Mouse (Mus musculus): ENCODE results near the gene Gipc2. TPM values are rescaled to one million over a fixed set of nuclear protein-coding genes. Genes with fewer than 3 reads are reported as not detected.

The Gipc2 gene
- polyA plus RNA-seq, 1 experiment from 2014 or later: 3.1 TPM

- Histone ChIP-seq H3K9ac (ENCODE audit: low read length) (no peak overlapping the region), H3K9me3 (replicated peaks; ENCODE audit: control insufficient read depth, low read length) (no peaks in the 10 kb centered on the region), H3K27ac (ENCODE audit: low read depth, low read length) (no peak overlapping the region), H3K27me3 (replicated peaks; ENCODE audit: control insufficient read depth, insufficient read depth, low read length) (0 out of 2 replicates have a peak, but pooled peaks cover 6% of the 10 kb centered on the region), H3K4me1 (ENCODE audit: control insufficient read depth, insufficient read depth, low read length) (no peaks in the 10 kb centered on the region), H3K4me3 (ENCODE audit: low read depth, low read length) (no peak overlapping the region), H3K36me3 (ENCODE audit: control insufficient read depth, insufficient read depth, low read length) (no peaks in the 10 kb centered on the region), H3K4me2 (ENCODE audit: low read length) (no peak overlapping the region)
- 93% methylated on average over 7 of the region's 7 CpGs for WGBS
- no peak for DNase-seq (ENCODE audit: low spot score)
- ATAC-seq: no peak
Measured at GRCm38 (mm10) chr3:152101459-152101858, 64.6 kb downstream of the Gipc2 start.

- Histone ChIP-seq H3K4me1 (ENCODE audit: control insufficient read depth, insufficient read depth, low read length) (no peaks in the 10 kb centered on the region), H3K36me3 (ENCODE audit: control insufficient read depth, insufficient read depth, low read length) (no peaks in the 10 kb centered on the region), H3K4me2 (ENCODE audit: low read length) (peak overlapping the region; percentile 41), H3K9me3 (replicated peaks; ENCODE audit: control insufficient read depth, low read length) (no peaks in the 10 kb centered on the region), H3K27ac (ENCODE audit: low read depth, low read length) (no peak overlapping the region), H3K27me3 (replicated peaks; ENCODE audit: control insufficient read depth, insufficient read depth, low read length) (0 out of 2 replicates have a peak, but pooled peaks cover 6% of the 10 kb centered on the region), H3K4me3 (ENCODE audit: low read depth, low read length) (no peak overlapping the region), H3K9ac (ENCODE audit: low read length) (no peak overlapping the region)
- peak; percentile 73 for DNase-seq (ENCODE audit: low spot score)
- ATAC-seq: peak; percentile 79
- 45% methylated on average over 11 of the region's 11 CpGs for WGBS
Measured at GRCm38 (mm10) chr3:152100119-152100818, 65.8 kb downstream of the Gipc2 start.

DNA sequence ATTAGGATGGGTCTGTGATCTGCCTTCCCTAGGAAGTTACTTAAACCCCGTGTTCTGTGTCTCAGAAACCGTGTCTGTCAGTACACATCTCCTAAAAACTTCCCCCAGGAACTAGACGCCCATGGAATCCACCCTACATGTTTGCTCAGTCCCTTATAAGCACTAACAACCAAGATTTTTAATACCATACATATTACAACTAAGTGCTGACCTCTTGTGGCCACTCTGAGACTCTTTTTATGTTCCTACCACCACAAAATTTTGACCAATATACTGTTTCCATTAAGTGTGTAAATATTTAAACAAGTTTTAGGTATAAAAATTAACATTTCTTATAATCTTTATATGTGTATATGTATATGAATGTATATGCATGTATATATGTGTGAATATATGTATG is 71.0 kb downstream of the Gipc2 start:
- Histone ChIP-seq H3K9me3 (replicated peaks; ENCODE audit: control insufficient read depth, low read length) (no peaks in the 10 kb centered on the region), H3K27me3 (replicated peaks; ENCODE audit: control insufficient read depth, insufficient read depth, low read length) (no peaks in the 10 kb centered on the region), H3K27ac (ENCODE audit: low read depth, low read length) (no peak overlapping the region), H3K4me1 (ENCODE audit: control insufficient read depth, insufficient read depth, low read length) (no peaks in the 10 kb centered on the region), H3K4me3 (ENCODE audit: low read depth, low read length) (no peak overlapping the region), H3K4me2 (ENCODE audit: low read length) (no peak overlapping the region), H3K36me3 (ENCODE audit: control insufficient read depth, insufficient read depth, low read length) (no peaks in the 10 kb centered on the region), H3K9ac (ENCODE audit: low read length) (no peak overlapping the region)
- WGBS: 9% methylated on average over 3 of the region's 3 CpGs
- DNase-seq (ENCODE audit: low spot score) (peak; percentile 68), ATAC-seq (peak; percentile 31; the same call in 1 of the 2 replicates)

GRCm38 (mm10) chr3:152092385-152093057 is 73.5 kb downstream of the Gipc2 start:
- DNase-seq (ENCODE audit: low spot score) (peak; percentile 58), ATAC-seq (no peak)
- Histone ChIP-seq H3K4me1 (ENCODE audit: control insufficient read depth, insufficient read depth, low read length) (no peaks in the 10 kb centered on the region), H3K36me3 (ENCODE audit: control insufficient read depth, insufficient read depth, low read length) (no peaks in the 10 kb centered on the region), H3K9ac (ENCODE audit: low read length) (peak overlapping the region; percentile 47), H3K4me3 (ENCODE audit: low read depth, low read length) (peak overlapping the region; percentile 30), H3K4me2 (ENCODE audit: low read length) (peak overlapping the region; percentile 46), H3K27ac (ENCODE audit: low read depth, low read length) (no peak overlapping the region), H3K27me3 (replicated peaks; ENCODE audit: control insufficient read depth, insufficient read depth, low read length) (no peaks in the 10 kb centered on the region), H3K9me3 (replicated peaks; ENCODE audit: control insufficient read depth, low read length) (no peaks in the 10 kb centered on the region)
- WGBS: 49% methylated on average over 34 of the region's 34 CpGs

DNA sequence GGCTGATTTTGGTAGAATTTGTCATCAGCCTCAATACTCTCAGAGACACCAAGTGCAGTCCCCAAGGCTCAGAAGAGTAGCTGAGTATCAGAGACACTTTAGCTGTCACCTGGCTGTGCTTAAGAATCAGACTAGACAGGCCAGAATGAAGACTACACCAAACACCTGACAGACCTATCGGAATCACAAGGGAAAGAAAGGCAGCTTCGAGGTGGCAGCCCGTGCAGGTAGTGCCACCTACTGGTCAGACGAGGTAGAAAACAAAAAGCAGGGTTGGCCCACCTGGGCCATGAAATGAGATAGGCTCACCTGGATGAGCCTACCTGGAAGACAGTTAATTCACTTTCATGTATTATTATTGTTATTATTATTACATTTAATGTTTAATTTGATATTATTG is 76.9 kb downstream of the Gipc2 start:
- ATAC-seq (0 out of 2 replicates have a peak, but pooled peaks have one; percentile 54), DNase-seq (ENCODE audit: low spot score) (peak; percentile 57)
- H3K27me3 ChIP-seq (replicated peaks; ENCODE audit: control insufficient read depth, insufficient read depth, low read length): no peaks in the 10 kb centered on the region
- H3K4me1 ChIP-seq (ENCODE audit: control insufficient read depth, insufficient read depth, low read length): no peaks in the 10 kb centered on the region
- 1% methylated on average over 4 of the region's 4 CpGs for WGBS
- no peak overlapping the region for H3K9ac ChIP-seq (ENCODE audit: low read length)
- H3K27ac ChIP-seq (ENCODE audit: low read depth, low read length): no peak overlapping the region
- H3K36me3 ChIP-seq (ENCODE audit: control insufficient read depth, insufficient read depth, low read length): no peaks in the 10 kb centered on the region
- H3K4me3 ChIP-seq (ENCODE audit: low read depth, low read length): no peak overlapping the region
- H3K9me3 ChIP-seq (replicated peaks; ENCODE audit: control insufficient read depth, low read length): no peaks in the 10 kb centered on the region
- H3K4me2 ChIP-seq (ENCODE audit: low read length): no peak overlapping the region

DNA sequence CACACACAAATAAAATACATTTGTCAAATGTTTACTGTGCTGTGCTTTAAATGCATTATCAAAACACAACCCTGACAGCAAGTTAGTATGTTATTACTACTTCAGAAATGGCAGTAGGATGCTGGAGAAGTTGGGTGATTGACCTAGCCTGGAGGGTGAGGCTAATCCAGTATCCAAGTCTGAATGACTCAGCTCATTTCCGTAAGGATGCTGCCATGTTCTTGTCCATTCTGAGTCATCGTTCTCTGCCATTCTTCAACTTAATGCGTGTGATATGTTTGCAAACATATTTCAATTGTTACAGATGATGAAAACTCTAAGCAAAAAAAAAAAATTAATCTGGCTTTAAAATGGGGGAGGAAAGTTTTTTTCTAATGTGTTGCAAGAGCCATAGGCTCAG is 84.6 kb downstream of the Gipc2 start:
- ATAC-seq: no peak
- 92% methylated on average over 3 of the region's 3 CpGs for WGBS

DNA sequence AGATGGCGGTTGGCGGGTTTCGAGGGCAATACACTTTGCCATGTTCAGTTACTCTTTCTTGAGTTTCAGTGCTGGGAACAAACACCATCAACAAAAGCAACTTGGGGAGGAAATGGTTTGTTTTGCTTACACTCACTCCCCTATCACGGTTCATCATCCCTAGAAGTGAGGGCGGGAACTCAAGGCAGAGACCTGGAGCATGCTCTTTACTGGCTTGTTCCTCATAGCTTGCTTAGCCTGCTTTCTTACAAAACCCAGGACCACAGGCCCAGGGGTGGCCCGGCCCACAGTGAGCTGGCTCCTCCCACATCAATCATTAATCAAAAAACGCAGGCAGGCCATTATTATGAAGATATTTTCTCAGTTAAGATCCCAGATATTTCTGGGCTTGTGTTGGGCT is 89.9 kb downstream of the Gipc2 start:
- DNase-seq (ENCODE audit: low spot score): no peak
- Histone ChIP-seq H3K36me3 (ENCODE audit: control insufficient read depth, insufficient read depth, low read length) (no peaks in the 10 kb centered on the region), H3K4me1 (ENCODE audit: control insufficient read depth, insufficient read depth, low read length) (no peaks in the 10 kb centered on the region), H3K9me3 (replicated peaks; ENCODE audit: control insufficient read depth, low read length) (no peaks in the 10 kb centered on the region), H3K4me3 (ENCODE audit: low read depth, low read length) (no peak overlapping the region), H3K27me3 (replicated peaks; ENCODE audit: control insufficient read depth, insufficient read depth, low read length) (no peaks in the 10 kb centered on the region), H3K9ac (ENCODE audit: low read length) (no peak overlapping the region), H3K27ac (ENCODE audit: low read depth, low read length) (no peak overlapping the region), H3K4me2 (ENCODE audit: low read length) (no peak overlapping the region)
- 87% methylated on average over 7 of the region's 7 CpGs for WGBS
- no peak for ATAC-seq

More for the DNA sequence above, 84.6 kb downstream of the Gipc2 start:
- no peak for DNase-seq (ENCODE audit: low spot score)
- Histone ChIP-seq H3K4me3 (ENCODE audit: low read depth, low read length) (no peak overlapping the region), H3K36me3 (ENCODE audit: control insufficient read depth, insufficient read depth, low read length) (no peaks in the 10 kb centered on the region), H3K9ac (ENCODE audit: low read length) (no peak overlapping the region), H3K4me2 (ENCODE audit: low read length) (no peak overlapping the region), H3K4me1 (ENCODE audit: control insufficient read depth, insufficient read depth, low read length) (no peaks in the 10 kb centered on the region), H3K27me3 (replicated peaks; ENCODE audit: control insufficient read depth, insufficient read depth, low read length) (no peaks in the 10 kb centered on the region), H3K9me3 (replicated peaks; ENCODE audit: control insufficient read depth, low read length) (no peaks in the 10 kb centered on the region), H3K27ac (ENCODE audit: low read depth, low read length) (no peak overlapping the region)

DNA sequence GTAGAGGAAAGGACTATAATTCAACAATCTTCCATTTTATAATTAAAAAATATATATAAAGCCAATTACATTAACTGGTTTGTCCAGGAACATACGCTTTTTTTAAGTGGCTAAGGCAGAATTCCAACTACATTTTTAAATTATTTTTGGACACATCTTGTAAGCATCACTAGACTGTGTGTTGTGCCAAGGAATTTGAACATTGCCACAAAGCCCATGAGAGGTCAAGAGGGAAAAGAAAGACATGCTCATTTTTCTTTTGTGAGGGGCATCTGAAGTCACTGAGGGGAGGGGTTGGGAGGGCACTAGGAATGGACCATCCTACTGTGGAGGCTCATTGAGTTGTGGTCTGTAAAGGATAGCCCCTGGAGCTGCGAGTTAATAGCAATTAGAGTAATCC is 97.0 kb downstream of the Gipc2 start:
- Histone ChIP-seq H3K4me2 (ENCODE audit: low read length) (no peak overlapping the region), H3K4me1 (ENCODE audit: control insufficient read depth, insufficient read depth, low read length) (no peaks in the 10 kb centered on the region), H3K9me3 (replicated peaks; ENCODE audit: control insufficient read depth, low read length) (no peaks in the 10 kb centered on the region), H3K9ac (ENCODE audit: low read length) (no peak overlapping the region), H3K27ac (ENCODE audit: low read depth, low read length) (no peak overlapping the region), H3K27me3 (replicated peaks; ENCODE audit: control insufficient read depth, insufficient read depth, low read length) (no peaks in the 10 kb centered on the region), H3K36me3 (ENCODE audit: control insufficient read depth, insufficient read depth, low read length) (no peaks in the 10 kb centered on the region), H3K4me3 (ENCODE audit: low read depth, low read length) (no peak overlapping the region)
- 85% methylated on average over 2 of the region's 2 CpGs for WGBS
- ATAC-seq (no peak), DNase-seq (ENCODE audit: low spot score) (no peak)

GRCm38 (mm10) chr3:152068311-152068710 is 97.7 kb downstream of the Gipc2 start:
- DNase-seq (ENCODE audit: low spot score) (no peak), ATAC-seq (no peak)
- no peak overlapping the region for H3K4me2 ChIP-seq (ENCODE audit: low read length)
- no peaks in the 10 kb centered on the region for H3K9me3 ChIP-seq (replicated peaks; ENCODE audit: control insufficient read depth, low read length)
- no peak overlapping the region for H3K27ac ChIP-seq (ENCODE audit: low read depth, low read length)
- H3K27me3 ChIP-seq (replicated peaks; ENCODE audit: control insufficient read depth, insufficient read depth, low read length): no peaks in the 10 kb centered on the region
- no peaks in the 10 kb centered on the region for H3K36me3 ChIP-seq (ENCODE audit: control insufficient read depth, insufficient read depth, low read length)
- 90% methylated on average over 1 of the region's 1 CpGs for WGBS
- no peak overlapping the region for H3K4me3 ChIP-seq (ENCODE audit: low read depth, low read length)
- no peak overlapping the region for H3K9ac ChIP-seq (ENCODE audit: low read length)
- no peaks in the 10 kb centered on the region for H3K4me1 ChIP-seq (ENCODE audit: control insufficient read depth, insufficient read depth, low read length)

Measured in forebrain, embryonic 14.5 days (tissue).